Mouse (Mus musculus): Measurements from ENCODE around the gene Vmn2r8. TPM values are rescaled to one million over a fixed set of nuclear protein-coding genes. Genes with fewer than 3 reads are reported as not detected.
"Not testable (repeated sequence)": the region's sequence is repeated elsewhere in the genome, so short reads cannot be mapped to it uniquely, and the experiment has no call there.

Vmn2r8 gene
- polyA plus RNA-seq (2012; rRNA removed): not detected in 2 replicates

- not testable (repeated sequence) for DNase-seq (ENCODE audit: low spot score)
Observed at GRCm38 (mm10) chr5:108808750-108809149, at the start of gene Vmn2r8. Vmn2r8 (minus strand) TSS chr5:108808850.

GRCm38 (mm10) chr5:108852501-108852900 lies 43.9 kb upstream of the Vmn2r8 start, which contains the start of gene Vmn2r9:
Vmn2r9 (minus strand) TSS chr5:108852601.
- DNase-seq (ENCODE audit: low spot score): not testable (repeated sequence)

- no peak for DNase-seq (ENCODE audit: low spot score)
Observed at GRCm38 (mm10) chr5:108849466-108849865, 40.8 kb upstream of the Vmn2r8 start.

GRCm38 (mm10) chr5:108836156-108836555 lies 27.5 kb upstream of the Vmn2r8 start:
- DNase-seq (ENCODE audit: low spot score): no peak

GRCm38 (mm10) chr5:108823276-108823675 lies 14.6 kb upstream of the Vmn2r8 start:
- no peak for DNase-seq (ENCODE audit: low spot score)

GRCm38 (mm10) chr5:108803646-108804045 lies 5.0 kb downstream of the Vmn2r8 start:
- no peak for DNase-seq (ENCODE audit: low spot score)

GRCm38 (mm10) chr5:108795263-108795662 lies 13.4 kb downstream of the Vmn2r8 start, which contains the start of gene Tmed11:
Tmed11 (minus strand) TSS chr5:108795363.
- not testable (repeated sequence) for DNase-seq (ENCODE audit: low spot score)

GRCm38 (mm10) chr5:108790385-108790784 lies 18.3 kb downstream of the Vmn2r8 start:
- DNase-seq (ENCODE audit: low spot score): not testable (repeated sequence)

GRCm38 (mm10) chr5:108774630-108775306 lies 33.9 kb downstream of the Vmn2r8 start, which contains the start of gene Rnf212:
Rnf212 (minus strand) TSS chr5:108774982.
- no peak for DNase-seq (ENCODE audit: low spot score)

- DNase-seq (ENCODE audit: low spot score): no peak
Observed at GRCm38 (mm10) chr5:108760002-108760401, 48.6 kb downstream of the Vmn2r8 start.

GRCm38 (mm10) chr5:108758396-108758795 lies 50.3 kb downstream of the Vmn2r8 start:
- DNase-seq (ENCODE audit: low spot score): no peak

GRCm38 (mm10) chr5:108751258-108751657 lies 57.4 kb downstream of the Vmn2r8 start:
- DNase-seq (ENCODE audit: low spot score): not testable (repeated sequence)

GRCm38 (mm10) chr5:108750328-108751210 lies 58.1 kb downstream of the Vmn2r8 start:
- no peak for DNase-seq (ENCODE audit: low spot score)

- DNase-seq (ENCODE audit: low spot score): no peak
Observed at GRCm38 (mm10) chr5:108744629-108745028, 64.0 kb downstream of the Vmn2r8 start.

- no peak for DNase-seq (ENCODE audit: low spot score)
Observed at GRCm38 (mm10) chr5:108743856-108744255, 64.8 kb downstream of the Vmn2r8 start.

GRCm38 (mm10) chr5:108742596-108742995 lies 66.1 kb downstream of the Vmn2r8 start:
- DNase-seq (ENCODE audit: low spot score): no peak

- DNase-seq (ENCODE audit: low spot score): no peak
Observed at GRCm38 (mm10) chr5:108741844-108742243, 66.8 kb downstream of the Vmn2r8 start.

Other genes with a start within 250 kb of the Vmn2r8 start
- 61.6 and 66.0 TPM in 2 replicates for gene Gak, start 179.1 kb downstream of the Vmn2r8 start, polyA plus RNA-seq (2012; rRNA removed)
- 36.8 and 37.3 TPM in 2 replicates for gene Tmem175, start 179.1 kb downstream of the Vmn2r8 start, polyA plus RNA-seq (2012; rRNA removed)
- gene Idua, start 148.5 kb downstream of the Vmn2r8 start, polyA plus RNA-seq (2012; rRNA removed): 24.1 and 27.1 TPM in 2 replicates
- 20.2 and 21.5 TPM in 2 replicates for gene Dgkq, start 139.2 kb downstream of the Vmn2r8 start, polyA plus RNA-seq (2012; rRNA removed)
- gene Slc26a1, start 133.3 kb downstream of the Vmn2r8 start, polyA plus RNA-seq (2012; rRNA removed): 0.04 and 0.07 TPM in 2 replicates
- gene Fgfrl1, start 116.5 kb downstream of the Vmn2r8 start, polyA plus RNA-seq (2012; rRNA removed): 69.0 and 72.7 TPM in 2 replicates
- 3.2 and 3.8 TPM in 2 replicates for gene Rnf212, start 33.9 kb downstream of the Vmn2r8 start, polyA plus RNA-seq (2012; rRNA removed)
- not detected in 2 replicates for gene Tmed11, start 13.5 kb downstream of the Vmn2r8 start, polyA plus RNA-seq (2012; rRNA removed)
- not detected in 2 replicates for gene Vmn2r9, start 43.8 kb upstream of the Vmn2r8 start, polyA plus RNA-seq (2012; rRNA removed)
- not detected in 2 replicates for gene Vmn2r10, start 197.7 kb upstream of the Vmn2r8 start, polyA plus RNA-seq (2012; rRNA removed)